Mouse (Mus musculus) liver, postnatal 0 days (tissue): ENCODE measurements around the gene Atad5.

ENCODE experiments used
- CTCF ChIP-seq: sonication (generic); IDR thresholded peaks from 2 replicates; pipeline ENCODE4 v1.5.1; 2016; ENCODE audit warnings: antibody characterized with exemption, low read depth
- EP300 ChIP-seq: IDR thresholded peaks from 2 replicates; pipeline ENCODE4 v1.6.1; 2016; ENCODE audit warnings: antibody characterized with exemption, low read depth, mild to moderate bottlenecking

- TF ChIP-seq CTCF (no peak), EP300 (no peak)
Measured at GRCm38 (mm10) chr11:80069815-80070214, 19.4 kb upstream of the Atad5 start.
